Mouse (Mus musculus): ENCODE data around the gene Pak4. TPM values are rescaled to one million over a fixed set of nuclear protein-coding genes. Genes with fewer than 3 reads are reported as not detected.
"Not testable (repeated sequence)": the region's sequence is repeated elsewhere in the genome, so short reads cannot be mapped to it uniquely, and the experiment has no call there.

Pak4 gene
- polyA plus RNA-seq, 1 experiment, result 32.8 TPM

GRCm38 (mm10) chr7:28546649-28547048 is 51.3 kb downstream of the Pak4 start:
- 2% methylated on average over 22 of the region's 22 CpGs for WGBS
- no peaks in the 10 kb centered on the region for H3K36me3 ChIP-seq (ENCODE audit: control insufficient read depth, insufficient read depth, low read length)
- H3K4me3 ChIP-seq (ENCODE audit: control insufficient read depth, insufficient read depth, low read length), result no peak overlapping the region
- TF ChIP-seq CTCF (IDR thresholded peaks at IDR 0.05; ENCODE audit: borderline replicate concordance, control insufficient read depth, extremely low read depth, insufficient read depth, low read length, poor library complexity) (no peak), POLR2A (IDR thresholded peaks at IDR 0.05; ENCODE audit: control insufficient read depth, extremely low read depth, insufficient read depth, low read length, poor library complexity) (no peak)
- DNase-seq, result no peak
- H3K27ac ChIP-seq (ENCODE audit: control insufficient read depth, insufficient read depth, low read length), result no peak overlapping the region
- H3K27me3 ChIP-seq (ENCODE audit: control insufficient read depth, insufficient read depth, low read length), result peaks cover 10% of the 10 kb centered on the region
- H3K4me1 ChIP-seq (replicated peaks; ENCODE audit: control insufficient read depth, insufficient read depth, low read length), result peaks cover 21% of the 10 kb centered on the region

GRCm38 (mm10) chr7:28545891-28546210 is 52.1 kb downstream of the Pak4 start:
- TF ChIP-seq CTCF (IDR thresholded peaks at IDR 0.05; ENCODE audit: borderline replicate concordance, control insufficient read depth, extremely low read depth, insufficient read depth, low read length, poor library complexity), result no peak
- TF ChIP-seq POLR2A (IDR thresholded peaks at IDR 0.05; ENCODE audit: control insufficient read depth, extremely low read depth, insufficient read depth, low read length, poor library complexity), result no peak
- Histone ChIP-seq H3K27ac (ENCODE audit: control insufficient read depth, insufficient read depth, low read length) (no peak overlapping the region), H3K36me3 (ENCODE audit: control insufficient read depth, insufficient read depth, low read length) (no peaks in the 10 kb centered on the region), H3K27me3 (ENCODE audit: control insufficient read depth, insufficient read depth, low read length) (peaks cover 10% of the 10 kb centered on the region), H3K4me1 (replicated peaks; ENCODE audit: control insufficient read depth, insufficient read depth, low read length) (peaks cover 21% of the 10 kb centered on the region), H3K4me3 (ENCODE audit: control insufficient read depth, insufficient read depth, low read length) (no peak overlapping the region)
- DNase-seq, result no peak
- WGBS, result 80% methylated on average over 7 of the region's 7 CpGs

GRCm38 (mm10) chr7:28545048-28545890 is 52.7 kb downstream of the Pak4 start:
- Histone ChIP-seq H3K36me3 (ENCODE audit: control insufficient read depth, insufficient read depth, low read length) (no peaks in the 10 kb centered on the region), H3K4me1 (replicated peaks; ENCODE audit: control insufficient read depth, insufficient read depth, low read length) (peaks cover 21% of the 10 kb centered on the region), H3K27me3 (ENCODE audit: control insufficient read depth, insufficient read depth, low read length) (peaks cover 10% of the 10 kb centered on the region), H3K27ac (ENCODE audit: control insufficient read depth, insufficient read depth, low read length) (no peak overlapping the region), H3K4me3 (ENCODE audit: control insufficient read depth, insufficient read depth, low read length) (no peak overlapping the region)
- TF ChIP-seq CTCF (IDR thresholded peaks at IDR 0.05; ENCODE audit: borderline replicate concordance, control insufficient read depth, extremely low read depth, insufficient read depth, low read length, poor library complexity) (no peak), POLR2A (IDR thresholded peaks at IDR 0.05; ENCODE audit: control insufficient read depth, extremely low read depth, insufficient read depth, low read length, poor library complexity) (no peak)
- 66% methylated on average over 14 of the region's 14 CpGs for WGBS
- no peak for DNase-seq

- no peak for TF ChIP-seq CTCF (IDR thresholded peaks at IDR 0.05; ENCODE audit: borderline replicate concordance, control insufficient read depth, extremely low read depth, insufficient read depth, low read length, poor library complexity)
- no peak for TF ChIP-seq POLR2A (IDR thresholded peaks at IDR 0.05; ENCODE audit: control insufficient read depth, extremely low read depth, insufficient read depth, low read length, poor library complexity)
- H3K36me3 ChIP-seq (ENCODE audit: control insufficient read depth, insufficient read depth, low read length), result no peaks in the 10 kb centered on the region
- 25% methylated on average over 27 of the region's 27 CpGs for WGBS
- peaks cover 10% of the 10 kb centered on the region for H3K27me3 ChIP-seq (ENCODE audit: control insufficient read depth, insufficient read depth, low read length)
- no peak for DNase-seq
- no peak overlapping the region for H3K4me3 ChIP-seq (ENCODE audit: control insufficient read depth, insufficient read depth, low read length)
- H3K27ac ChIP-seq (ENCODE audit: control insufficient read depth, insufficient read depth, low read length), result no peak overlapping the region
- peaks cover 21% of the 10 kb centered on the region for H3K4me1 ChIP-seq (replicated peaks; ENCODE audit: control insufficient read depth, insufficient read depth, low read length)
Observed at GRCm38 (mm10) chr7:28544051-28544601, 53.9 kb downstream of the Pak4 start.

- no peak for TF ChIP-seq POLR2A (IDR thresholded peaks at IDR 0.05; ENCODE audit: control insufficient read depth, extremely low read depth, insufficient read depth, low read length, poor library complexity)
- no peak for TF ChIP-seq CTCF (IDR thresholded peaks at IDR 0.05; ENCODE audit: borderline replicate concordance, control insufficient read depth, extremely low read depth, insufficient read depth, low read length, poor library complexity)
- WGBS, result 80% methylated on average over 4 of the region's 4 CpGs
- no peak for DNase-seq
- Histone ChIP-seq H3K27ac (ENCODE audit: control insufficient read depth, insufficient read depth, low read length) (no peak within 1 kb of the TSS), H3K36me3 (ENCODE audit: control insufficient read depth, insufficient read depth, low read length) (no peaks in the 10 kb centered on the region), H3K4me3 (ENCODE audit: control insufficient read depth, insufficient read depth, low read length) (no peak within 1 kb of the TSS), H3K27me3 (ENCODE audit: control insufficient read depth, insufficient read depth, low read length) (no peaks in the 10 kb centered on the region; the same call in 1 of the 2 replicates), H3K4me1 (replicated peaks; ENCODE audit: control insufficient read depth, insufficient read depth, low read length) (peaks cover 8% of the 10 kb centered on the region; the same call in 1 of the 2 replicates)
Observed at GRCm38 (mm10) chr7:28540526-28540925, 57.5 kb downstream of the Pak4 start, which contains the start of gene Sycn. TSS of gene Sycn (plus strand) at chr7:28540885.

- 82% methylated on average over 6 of the region's 6 CpGs for WGBS
- not testable (repeated sequence) for H3K27me3 ChIP-seq (ENCODE audit: control insufficient read depth, insufficient read depth, low read length); DNase-seq; H3K27ac ChIP-seq (ENCODE audit: control insufficient read depth, insufficient read depth, low read length); H3K4me3 ChIP-seq (ENCODE audit: control insufficient read depth, insufficient read depth, low read length); H3K36me3 ChIP-seq (ENCODE audit: control insufficient read depth, insufficient read depth, low read length); H3K4me1 ChIP-seq (replicated peaks; ENCODE audit: control insufficient read depth, insufficient read depth, low read length)
Observed at GRCm38 (mm10) chr7:28538886-28539285, 59.1 kb downstream of the Pak4 start.

All from thymus, adult 2 months (tissue).